Mouse (Mus musculus): ENCODE data around the gene Psmb8. TPM values are rescaled to one million over a fixed set of nuclear protein-coding genes. Genes with fewer than 3 reads are reported as not detected.

Gene Psmb8
- polyA plus RNA-seq, 1 experiment = 260 TPM

DNA sequence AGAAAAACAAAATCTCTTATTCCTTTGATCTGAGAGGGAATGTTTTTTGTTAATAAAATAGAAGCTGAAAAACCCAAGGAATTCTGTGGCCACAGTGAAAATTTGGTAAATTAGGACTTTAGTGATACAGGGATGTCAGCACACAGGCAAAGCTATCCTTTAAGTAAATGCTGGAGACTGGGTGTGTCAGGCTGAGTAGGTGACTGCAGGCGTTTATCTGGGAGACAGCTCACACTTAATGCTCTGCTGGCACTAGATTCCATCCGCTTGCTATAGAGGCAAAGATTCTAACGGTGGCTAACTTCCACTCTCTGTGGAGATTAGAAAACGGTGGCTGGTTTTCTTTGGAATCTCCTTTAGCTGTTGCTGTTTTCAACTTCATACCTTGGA is 27.0 kb upstream of the Psmb8 start:
- H3K36me3 ChIP-seq (ENCODE audit: control insufficient read depth, insufficient read depth, low read length) = 0 out of 2 replicates have a peak, but pooled peaks cover 1% of the 10 kb centered on the region
- no peaks in the 10 kb centered on the region for H3K27me3 ChIP-seq (ENCODE audit: control insufficient read depth, insufficient read depth, low read length)
- WGBS = 6% methylated on average over 4 of the region's 4 CpGs
- TF ChIP-seq CTCF (IDR thresholded peaks at IDR 0.05; ENCODE audit: extremely low read depth, insufficient read depth, insufficient read length, insufficient replicate concordance) = no peak
- TF ChIP-seq POLR2A (IDR thresholded peaks at IDR 0.05; ENCODE audit: low read depth, low read length) = no peak
- H3K4me1 ChIP-seq (ENCODE audit: control insufficient read depth, insufficient read depth, insufficient read length) = peaks cover 11% of the 10 kb centered on the region; the same call in 1 of the 2 replicates
- no peak for DNase-seq (ENCODE audit: low read depth in 1 of 2, low spot score in 2 of 2)
- no peak overlapping the region for H3K4me3 ChIP-seq (ENCODE audit: extremely low read depth, insufficient read depth, insufficient read length)
- no peak overlapping the region for H3K27ac ChIP-seq (ENCODE audit: insufficient read depth, low read length)

DNA sequence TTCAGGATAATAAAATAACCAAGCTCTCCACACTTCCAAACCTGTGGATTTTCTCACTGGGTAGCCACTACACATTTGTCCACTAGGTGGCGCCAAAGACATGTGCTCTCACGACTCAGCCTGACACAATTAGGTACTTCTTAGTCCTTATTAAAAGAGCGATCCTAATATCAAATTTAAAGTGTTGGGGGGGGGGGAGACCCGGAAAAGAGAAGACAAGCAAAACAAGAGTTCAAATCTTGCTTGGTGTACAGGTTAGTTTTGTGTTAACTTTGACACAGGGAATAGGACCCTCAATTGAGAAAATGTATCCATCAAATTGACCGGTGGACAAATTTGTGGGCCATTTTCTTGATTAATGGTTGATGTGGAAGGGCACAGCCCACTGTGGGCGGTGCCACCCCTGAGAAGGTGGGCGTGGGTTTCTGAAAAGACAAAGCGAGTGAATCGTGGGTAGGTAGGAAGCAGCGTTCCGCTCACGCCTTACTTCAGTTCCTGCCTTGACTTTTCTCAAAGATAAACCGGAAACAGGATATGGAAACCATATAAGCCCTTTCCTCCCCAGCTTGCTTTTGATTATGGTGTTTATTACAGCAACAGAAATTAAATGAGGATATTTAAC is 26.5 kb upstream of the Psmb8 start:
- H3K4me3 ChIP-seq (ENCODE audit: extremely low read depth, insufficient read depth, insufficient read length) = peak overlapping the region; percentile 35; the same call in 1 of the 2 replicates
- H3K27ac ChIP-seq (ENCODE audit: insufficient read depth, low read length) = peak overlapping the region; percentile 94
- H3K27me3 ChIP-seq (ENCODE audit: control insufficient read depth, insufficient read depth, low read length) = no peaks in the 10 kb centered on the region
- 0 out of 2 replicates have a peak, but pooled peaks cover 1% of the 10 kb centered on the region for H3K36me3 ChIP-seq (ENCODE audit: control insufficient read depth, insufficient read depth, low read length)
- no peak for TF ChIP-seq POLR2A (IDR thresholded peaks at IDR 0.05; ENCODE audit: low read depth, low read length)
- peak; percentile 83; the same call in 1 of the 2 replicates for TF ChIP-seq CTCF (IDR thresholded peaks at IDR 0.05; ENCODE audit: extremely low read depth, insufficient read depth, insufficient read length, insufficient replicate concordance)
- 1% methylated on average over 13 of the region's 13 CpGs for WGBS
- DNase-seq (ENCODE audit: low read depth in 1 of 2, low spot score in 2 of 2) = peak; percentile 83 to 93
- peaks cover 11% of the 10 kb centered on the region; the same call in 1 of the 2 replicates for H3K4me1 ChIP-seq (ENCODE audit: control insufficient read depth, insufficient read depth, insufficient read length)

DNA sequence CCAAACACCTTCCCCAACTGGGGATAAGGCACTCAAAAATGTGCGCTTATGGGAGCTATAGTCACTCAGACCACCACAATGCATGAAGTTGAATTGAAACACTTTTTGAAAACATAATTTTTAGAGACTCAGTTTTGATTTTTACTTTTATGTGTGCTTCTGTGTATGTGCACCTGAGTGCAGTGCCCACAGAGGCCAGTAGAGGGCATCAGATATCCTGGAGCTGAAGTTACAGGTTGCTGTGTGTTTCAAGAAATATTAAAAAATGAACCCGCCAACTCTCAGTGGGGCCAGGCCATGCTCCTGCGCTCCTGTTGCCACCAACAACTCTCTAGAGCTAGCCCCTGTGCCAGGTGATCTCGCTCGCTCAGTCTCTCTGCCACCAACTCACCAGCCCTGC is 25.0 kb upstream of the Psmb8 start:
- Histone ChIP-seq H3K27ac (ENCODE audit: insufficient read depth, low read length) (0 out of 2 replicates have a peak overlapping the region, but pooled peaks have one; percentile 94), H3K4me3 (ENCODE audit: extremely low read depth, insufficient read depth, insufficient read length) (no peak overlapping the region), H3K36me3 (ENCODE audit: control insufficient read depth, insufficient read depth, low read length) (0 out of 2 replicates have a peak, but pooled peaks cover 1% of the 10 kb centered on the region), H3K27me3 (ENCODE audit: control insufficient read depth, insufficient read depth, low read length) (no peaks in the 10 kb centered on the region), H3K4me1 (ENCODE audit: control insufficient read depth, insufficient read depth, insufficient read length) (peaks cover 11% of the 10 kb centered on the region; the same call in 1 of the 2 replicates)
- no peak for DNase-seq (ENCODE audit: low read depth in 1 of 2, low spot score in 2 of 2)
- 96% methylated on average over 5 of the region's 5 CpGs for WGBS
- TF ChIP-seq POLR2A (IDR thresholded peaks at IDR 0.05; ENCODE audit: low read depth, low read length) (no peak), CTCF (IDR thresholded peaks at IDR 0.05; ENCODE audit: extremely low read depth, insufficient read depth, insufficient read length, insufficient replicate concordance) (no peak)

DNA sequence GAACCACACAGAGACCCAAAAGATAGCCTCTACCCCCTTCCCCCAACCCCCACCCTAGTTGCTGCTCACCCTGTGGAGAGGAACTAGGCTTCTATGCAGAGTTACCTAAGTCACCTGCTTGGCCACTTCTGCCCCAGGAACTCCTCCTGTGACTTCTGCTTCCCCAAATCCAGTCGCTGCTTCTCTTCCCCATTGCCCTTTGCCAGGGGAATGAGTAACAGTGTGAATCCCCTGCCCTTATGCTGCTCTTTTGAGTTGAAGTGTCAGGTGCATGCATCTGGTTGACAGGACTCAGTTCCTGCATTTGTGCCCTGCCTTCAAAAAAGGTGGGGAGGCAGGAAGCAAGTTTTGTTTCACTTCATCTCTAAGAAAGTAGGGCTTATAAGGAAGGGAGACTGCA is 23.4 kb upstream of the Psmb8 start:
- WGBS = 24% methylated on average over 1 of the region's 1 CpGs
- H3K4me3 ChIP-seq (ENCODE audit: extremely low read depth, insufficient read depth, insufficient read length) = peak overlapping the region; percentile 24; the same call in 1 of the 2 replicates
- no peaks in the 10 kb centered on the region for H3K27me3 ChIP-seq (ENCODE audit: control insufficient read depth, insufficient read depth, low read length)
- DNase-seq (ENCODE audit: low read depth in 1 of 2, low spot score in 2 of 2) = peak in 1 of 2 experiments; percentile 41
- peaks cover 11% of the 10 kb centered on the region; the same call in 1 of the 2 replicates for H3K4me1 ChIP-seq (ENCODE audit: control insufficient read depth, insufficient read depth, insufficient read length)
- no peak for TF ChIP-seq CTCF (IDR thresholded peaks at IDR 0.05; ENCODE audit: extremely low read depth, insufficient read depth, insufficient read length, insufficient replicate concordance)
- no peak for TF ChIP-seq POLR2A (IDR thresholded peaks at IDR 0.05; ENCODE audit: low read depth, low read length)
- peak overlapping the region; percentile 76 for H3K27ac ChIP-seq (ENCODE audit: insufficient read depth, low read length)
- 0 out of 2 replicates have a peak, but pooled peaks cover 1% of the 10 kb centered on the region for H3K36me3 ChIP-seq (ENCODE audit: control insufficient read depth, insufficient read depth, low read length)

DNA sequence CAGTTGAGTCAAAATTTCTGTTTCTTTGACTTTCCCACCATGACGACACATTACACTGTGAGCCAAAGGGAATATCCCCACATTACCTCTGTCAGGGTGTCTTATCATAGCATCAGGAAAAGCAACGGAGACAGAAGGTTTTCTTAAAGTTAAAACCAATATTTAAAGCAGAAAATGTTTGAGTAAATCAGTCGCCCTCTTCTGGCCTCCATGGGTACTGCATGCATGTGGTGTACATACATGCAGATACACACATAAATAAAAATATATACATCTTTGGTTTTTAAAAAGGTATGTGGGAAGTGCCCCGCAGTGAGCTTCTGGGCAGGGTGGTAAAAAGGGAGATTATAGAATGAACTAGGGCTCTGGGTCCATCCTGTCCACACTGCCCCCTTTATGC is 20.3 kb upstream of the Psmb8 start:
- TF ChIP-seq CTCF (IDR thresholded peaks at IDR 0.05; ENCODE audit: extremely low read depth, insufficient read depth, insufficient read length, insufficient replicate concordance) (no peak), POLR2A (IDR thresholded peaks at IDR 0.05; ENCODE audit: low read depth, low read length) (no peak)
- no peak overlapping the region for H3K27ac ChIP-seq (ENCODE audit: insufficient read depth, low read length)
- no peak for DNase-seq (ENCODE audit: low read depth in 1 of 2, low spot score in 2 of 2)
- H3K4me1 ChIP-seq (ENCODE audit: control insufficient read depth, insufficient read depth, insufficient read length) = peaks cover 12% of the 10 kb centered on the region; the same call in 1 of the 2 replicates
- peaks cover 9% of the 10 kb centered on the region for H3K36me3 ChIP-seq (ENCODE audit: control insufficient read depth, insufficient read depth, low read length)
- no peak overlapping the region for H3K4me3 ChIP-seq (ENCODE audit: extremely low read depth, insufficient read depth, insufficient read length)
- H3K27me3 ChIP-seq (ENCODE audit: control insufficient read depth, insufficient read depth, low read length) = no peaks in the 10 kb centered on the region
- 84% methylated on average over 4 of the region's 4 CpGs for WGBS

DNA sequence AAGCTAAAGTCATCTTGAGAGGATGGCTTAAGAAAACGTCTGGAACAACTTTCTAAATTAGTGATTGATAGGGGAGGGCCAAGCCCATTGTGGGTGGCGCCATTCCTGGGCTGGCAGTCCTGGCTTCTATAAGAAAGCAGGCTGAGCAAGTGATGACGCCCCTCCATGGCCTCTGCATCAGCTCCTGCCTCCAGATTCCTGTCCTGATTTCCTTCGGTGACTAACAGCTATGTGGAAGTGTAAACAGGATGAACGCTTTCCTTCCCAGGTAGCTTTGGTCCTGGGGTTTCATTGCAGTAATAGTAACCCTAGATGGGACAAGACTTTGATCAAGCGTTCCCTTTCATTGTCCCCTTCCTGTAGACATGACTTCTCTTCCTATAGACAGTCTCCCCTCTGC is 18.5 kb upstream of the Psmb8 start:
- Histone ChIP-seq H3K27ac (ENCODE audit: insufficient read depth, low read length) (no peak overlapping the region), H3K36me3 (ENCODE audit: control insufficient read depth, insufficient read depth, low read length) (peaks cover 22% of the 10 kb centered on the region), H3K27me3 (ENCODE audit: control insufficient read depth, insufficient read depth, low read length) (no peaks in the 10 kb centered on the region), H3K4me1 (ENCODE audit: control insufficient read depth, insufficient read depth, insufficient read length) (peaks cover 10% of the 10 kb centered on the region; the same call in 1 of the 2 replicates), H3K4me3 (ENCODE audit: extremely low read depth, insufficient read depth, insufficient read length) (no peak overlapping the region)
- 79% methylated on average over 6 of the region's 6 CpGs for WGBS
- TF ChIP-seq CTCF (IDR thresholded peaks at IDR 0.05; ENCODE audit: extremely low read depth, insufficient read depth, insufficient read length, insufficient replicate concordance) = no peak
- TF ChIP-seq POLR2A (IDR thresholded peaks at IDR 0.05; ENCODE audit: low read depth, low read length) = no peak
- no peak for DNase-seq (ENCODE audit: low read depth in 1 of 2, low spot score in 2 of 2)
